Mouse (Mus musculus) CH12F3 (cell line): ENCODE results near the gene Lrfn5.

ENCODE experiments used
- in situ Hi-C: fragments of 300-500 bp; cut with MboI; formaldehyde crosslinking; loops from 2 replicates; pipeline ENCODE4 v1.14.3; 2020; ENCODE audit warnings: low sequenced_read_pairs

Lrfn5 gene

DNA sequence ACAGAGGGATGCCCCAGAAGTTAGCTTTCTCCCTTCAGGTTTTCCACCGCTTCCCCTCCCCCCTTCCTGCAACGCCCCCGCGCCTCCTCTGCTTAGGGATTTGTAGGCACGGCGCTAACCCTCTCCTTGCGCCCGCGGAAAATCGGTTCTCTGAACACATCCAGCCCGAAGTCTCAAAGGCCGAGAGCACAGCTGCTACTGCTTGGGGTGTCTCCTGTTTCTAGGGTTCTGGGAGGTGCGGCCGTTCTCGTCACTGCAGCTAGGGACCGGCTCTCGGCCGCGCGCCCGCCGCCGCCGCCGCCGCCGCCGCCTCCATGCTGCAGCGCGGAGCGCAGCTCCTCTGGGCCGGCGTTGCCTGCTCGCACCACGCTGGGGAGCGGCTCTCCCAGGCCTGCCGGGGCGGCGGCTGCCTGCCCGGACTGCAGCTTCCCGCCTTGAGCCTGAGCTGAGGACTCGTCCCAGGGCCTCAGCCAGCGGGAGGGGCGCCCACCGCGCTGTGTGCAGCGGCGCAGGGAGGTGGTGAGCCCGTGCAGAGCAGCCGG, at the start of gene Lrfn5:
Gene Lrfn5 (plus strand): TSS at position 322 of the 542 bp plus-strand sequence.
- in situ Hi-C loops: no loop called here

- in situ Hi-C loops: no loop called here
These were observed 1.3 kb upstream of the Lrfn5 start for GRCm38 (mm10) chr12:61521501-61522147.

DNA sequence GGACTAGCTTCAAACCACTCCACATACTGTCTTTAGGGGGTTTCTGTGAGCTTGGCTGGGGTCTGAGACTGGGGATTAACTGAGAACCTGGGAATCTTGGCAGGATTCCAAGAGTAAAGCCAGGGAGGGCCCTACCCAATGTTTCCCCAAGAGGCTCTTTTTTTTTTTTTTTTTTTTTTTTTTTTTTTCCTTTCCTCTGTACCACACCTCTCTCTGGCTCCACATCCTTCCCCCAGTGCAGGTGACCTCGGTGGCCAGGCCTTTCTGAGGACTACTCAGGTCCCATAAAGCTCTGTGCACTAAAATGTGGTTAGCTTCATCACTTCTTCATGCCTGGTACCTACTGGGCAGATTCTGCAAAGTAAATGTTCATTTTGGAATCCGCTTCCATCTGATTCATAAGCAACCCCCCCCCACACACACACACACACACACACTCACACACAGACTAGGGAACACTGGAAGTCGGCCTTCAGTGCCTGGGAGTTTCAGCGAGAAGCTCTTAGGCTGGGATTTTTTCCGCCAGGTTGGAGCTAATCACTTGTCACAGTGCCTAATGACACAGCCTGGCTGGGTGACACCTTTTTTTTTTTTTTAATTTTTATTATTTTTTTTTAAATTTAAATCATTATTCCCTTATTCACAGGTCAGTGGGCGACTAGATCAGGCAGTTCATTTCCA, 662 bp upstream of the Lrfn5 start:
- in situ Hi-C loops: no loop called here

DNA sequence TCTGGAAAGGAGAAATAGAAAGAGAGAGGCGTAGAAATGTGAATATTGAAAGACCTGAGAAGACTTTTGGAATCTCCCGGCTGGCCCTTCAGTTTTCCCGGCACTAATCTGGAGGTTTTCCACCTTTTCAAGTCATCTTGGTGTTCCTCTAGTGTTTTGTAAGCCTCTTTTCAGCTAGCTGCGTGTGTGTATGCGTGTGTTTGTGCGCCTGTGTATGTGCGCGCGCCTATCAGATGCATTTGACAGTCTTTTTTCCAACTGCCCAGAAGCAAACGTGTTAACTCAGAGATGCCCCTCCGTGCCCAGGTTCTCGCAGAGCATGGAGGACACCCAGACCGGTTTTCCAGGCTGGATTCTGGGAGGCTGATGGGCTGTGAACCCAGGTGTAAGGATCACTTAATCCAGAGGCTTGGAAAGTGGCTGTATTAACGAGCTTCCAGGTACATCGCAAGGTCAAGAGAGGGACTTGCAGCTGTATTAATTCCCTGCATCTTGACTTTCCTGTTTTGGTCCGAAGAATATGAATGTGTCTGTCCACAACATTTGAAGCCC, 757 bp downstream of the Lrfn5 start:
- in situ Hi-C loops: no loop called here

GRCm38 (mm10) chr12:61524183-61524651, 1.3 kb downstream of the Lrfn5 start:
- in situ Hi-C loops: no loop called here

GRCm38 (mm10) chr12:61526199-61526598, 3.2 kb downstream of the Lrfn5 start:
- in situ Hi-C loops: no loop called here

DNA sequence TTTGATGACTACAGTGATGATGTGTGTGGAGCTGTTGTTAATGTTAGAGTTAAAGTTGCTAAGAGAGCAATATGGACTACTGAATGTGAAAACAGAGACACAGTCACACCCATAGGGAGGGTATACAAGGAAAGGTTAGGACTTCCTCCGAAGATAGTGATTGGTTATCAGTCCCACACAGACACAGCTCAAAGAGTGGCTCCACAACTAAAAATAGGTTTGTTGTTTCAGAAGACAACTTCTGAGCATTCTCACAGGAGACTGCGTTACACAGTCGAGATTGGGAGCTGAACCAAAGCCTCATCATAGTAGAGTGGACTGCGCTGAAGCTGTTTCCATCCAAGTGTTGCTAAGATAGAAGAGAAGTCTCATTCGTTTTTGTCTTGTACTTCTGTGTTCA, 57.0 kb downstream of the Lrfn5 start:
- in situ Hi-C loops: no loop called here

DNA sequence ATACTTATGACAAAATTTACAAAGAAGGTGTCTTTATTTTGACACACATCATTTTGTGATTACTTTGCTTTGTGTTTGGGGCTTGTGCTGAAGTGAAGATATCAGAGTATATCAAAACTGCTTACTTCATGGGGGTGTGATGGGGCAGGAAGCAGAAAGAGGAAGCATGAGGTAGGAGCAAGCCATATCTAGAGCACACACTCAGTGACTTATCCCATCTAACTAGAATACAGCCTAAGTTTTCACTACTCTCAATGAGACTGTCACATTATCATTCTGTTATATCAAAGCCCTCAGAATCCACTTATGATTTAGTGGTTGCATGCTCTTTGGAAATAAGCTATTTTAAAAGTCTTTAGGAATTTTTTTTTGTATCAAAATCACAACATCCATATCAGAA, 77.4 kb downstream of the Lrfn5 start:
- in situ Hi-C loops: no loop called here

GRCm38 (mm10) chr12:61607871-61608270, 84.9 kb downstream of the Lrfn5 start:
- in situ Hi-C loops: no loop called here

DNA sequence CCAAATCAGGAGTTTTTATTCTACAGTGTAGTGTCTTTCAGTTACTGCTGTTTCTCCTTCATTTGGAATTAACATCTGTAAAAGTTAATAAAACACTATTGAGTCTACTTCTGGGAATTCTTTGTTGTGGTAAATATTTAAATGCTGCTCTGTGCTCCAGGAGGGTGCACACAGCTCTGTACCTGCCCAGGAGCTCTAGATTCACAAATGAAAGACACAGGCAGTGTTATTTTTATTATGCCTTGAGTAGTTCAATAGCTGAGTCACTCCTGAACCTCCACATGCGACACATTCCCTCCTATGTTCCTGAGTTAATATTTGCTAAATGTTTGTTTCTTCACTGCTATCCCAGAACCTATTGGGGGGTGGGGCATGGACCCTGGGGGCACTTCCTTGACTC, 87.1 kb downstream of the Lrfn5 start:
- in situ Hi-C loops: no loop called here

- in situ Hi-C loops: no loop called here
These were observed 101.6 kb downstream of the Lrfn5 start for GRCm38 (mm10) chr12:61624532-61624931.

- in situ Hi-C loops: no loop called here
These were observed 131.4 kb downstream of the Lrfn5 start for GRCm38 (mm10) chr12:61654380-61654779.

- in situ Hi-C loops: no loop called here
These were observed 200.2 kb downstream of the Lrfn5 start for GRCm38 (mm10) chr12:61723158-61723557.

DNA sequence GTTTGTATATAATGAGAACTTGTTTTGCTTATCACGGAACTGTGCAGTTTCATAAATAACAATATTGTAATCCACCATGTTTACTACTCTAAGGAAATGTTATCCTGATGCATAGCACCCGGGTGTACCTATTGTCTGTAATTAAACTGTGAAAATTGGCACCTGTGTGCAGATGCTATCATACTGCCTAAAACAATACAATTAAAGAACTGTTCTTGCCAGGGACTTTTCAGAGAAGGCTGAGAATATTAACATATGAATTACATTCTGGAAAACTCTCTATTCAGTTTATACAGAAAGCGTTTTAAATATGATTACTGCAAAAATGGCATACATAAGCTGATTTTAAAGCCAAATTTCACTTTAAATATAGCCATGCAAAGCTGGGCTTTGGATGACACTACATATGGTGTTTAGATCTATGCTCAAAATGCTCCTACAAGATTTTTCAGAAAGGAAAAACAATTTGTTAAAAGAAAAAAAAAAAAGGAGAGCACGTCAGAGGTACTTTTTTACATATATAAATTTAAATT, 284.2 kb downstream of the Lrfn5 start:
- in situ Hi-C loops: no loop called here

DNA sequence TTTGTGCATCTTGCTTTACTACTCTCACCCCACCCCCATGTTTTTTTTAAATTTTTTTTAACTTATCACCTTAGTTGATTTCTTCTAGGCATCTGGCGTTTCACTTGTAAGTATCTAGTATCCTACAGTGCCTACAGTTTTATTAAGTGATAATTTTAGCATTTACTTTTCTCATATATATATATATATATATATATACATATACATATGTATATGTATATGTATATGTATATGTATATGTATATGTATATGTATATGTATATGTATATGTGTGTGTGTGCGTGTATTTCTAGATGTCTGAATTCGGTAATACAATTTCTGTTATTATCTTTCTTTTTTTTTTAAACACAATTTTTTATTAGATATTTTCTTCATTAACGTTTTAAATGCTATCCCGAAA, 300.7 kb downstream of the Lrfn5 start:
- in situ Hi-C loops: no loop called here

- in situ Hi-C loops: no loop called here
These were observed 303.4 kb downstream of the Lrfn5 start for GRCm38 (mm10) chr12:61826311-61826710.

- in situ Hi-C loops: no loop called here
These were observed 319.8 kb downstream of the Lrfn5 start for GRCm38 (mm10) chr12:61842599-61843291.

DNA sequence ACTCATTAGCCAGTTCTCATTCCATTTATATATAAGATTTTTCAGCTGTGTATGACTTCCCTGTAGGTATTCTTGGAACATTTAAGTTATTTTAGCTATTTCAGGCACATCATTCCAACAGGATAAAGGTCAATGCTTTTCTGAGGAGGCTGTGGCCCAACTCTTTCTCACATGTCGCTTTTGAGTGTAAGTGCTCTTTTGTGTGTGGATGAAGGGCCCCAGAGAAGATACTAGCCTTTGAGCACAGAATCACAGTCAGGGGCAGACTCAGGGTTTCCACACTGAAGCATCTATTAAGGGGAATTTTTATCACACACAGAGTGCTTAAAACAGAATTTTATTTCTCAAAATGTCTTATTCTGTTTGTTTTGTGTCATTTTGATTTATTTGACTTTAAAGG, 331.2 kb downstream of the Lrfn5 start:
- in situ Hi-C loops: no loop called here
